Mouse (Mus musculus): ENCODE measurements around the gene Med16.

The Med16 gene

GRCm38 (mm10) chr10:79917532-79918100 lies 8.9 kb upstream of the Med16 start:
- no peak for DNase-seq (ENCODE audit: low spot score in 2 of 2)

GRCm38 (mm10) chr10:79916808-79917531 lies 8.2 kb upstream of the Med16 start, which contains the start of gene Kiss1r:
Kiss1r (plus strand) TSS chr10:79916971.
- DNase-seq (ENCODE audit: low spot score in 2 of 2) = peak; percentile 87 to 88

GRCm38 (mm10) chr10:79916081-79916480 lies 7.4 kb upstream of the Med16 start:
- DNase-seq (ENCODE audit: low spot score in 2 of 2) = no peak

GRCm38 (mm10) chr10:79914948-79915596 lies 6.3 kb upstream of the Med16 start:
- DNase-seq (ENCODE audit: low spot score in 2 of 2) = no peak

- DNase-seq (ENCODE audit: low spot score in 2 of 2) = no peak
These were observed 5.6 kb upstream of the Med16 start for GRCm38 (mm10) chr10:79914131-79914947.

GRCm38 (mm10) chr10:79912412-79912811 lies 3.7 kb upstream of the Med16 start:
- DNase-seq (ENCODE audit: low spot score in 2 of 2) = no peak

- no peak for DNase-seq (ENCODE audit: low spot score in 2 of 2)
These were observed 1.8 kb upstream of the Med16 start, which contains the start of gene Gm26602 for GRCm38 (mm10) chr10:79910556-79910955. Gm26602 (plus strand) TSS chr10:79910856.

GRCm38 (mm10) chr10:79909092-79909922 lies 584 bp upstream of the Med16 start:
- DNase-seq (ENCODE audit: low spot score in 2 of 2) = peak; percentile 61 to 72

GRCm38 (mm10) chr10:79907415-79907814 lies 1.3 kb downstream of the Med16 start:
- DNase-seq (ENCODE audit: low spot score in 2 of 2) = no peak

GRCm38 (mm10) chr10:79906712-79907111 lies 2.0 kb downstream of the Med16 start:
- DNase-seq (ENCODE audit: low spot score in 2 of 2) = no peak

GRCm38 (mm10) chr10:79900951-79901410 lies 7.7 kb downstream of the Med16 start:
- no peak for DNase-seq (ENCODE audit: low spot score in 2 of 2)

GRCm38 (mm10) chr10:79897316-79898245 lies 11.1 kb downstream of the Med16 start:
- no peak for DNase-seq (ENCODE audit: low spot score in 2 of 2)

GRCm38 (mm10) chr10:79896814-79897213 lies 11.9 kb downstream of the Med16 start:
- DNase-seq (ENCODE audit: low spot score in 2 of 2) = no peak

GRCm38 (mm10) chr10:79896306-79896705 lies 12.4 kb downstream of the Med16 start:
- DNase-seq (ENCODE audit: low spot score in 2 of 2) = no peak

GRCm38 (mm10) chr10:79892451-79893118 lies 16.1 kb downstream of the Med16 start:
- peak; percentile 49 to 68 for DNase-seq (ENCODE audit: low spot score in 2 of 2)

- no peak for DNase-seq (ENCODE audit: low spot score in 2 of 2)
These were observed 18.1 kb downstream of the Med16 start, which contains the start of gene Cfd for GRCm38 (mm10) chr10:79890670-79891069. Cfd (plus strand) TSS chr10:79890853.

GRCm38 (mm10) chr10:79889386-79889785 lies 19.3 kb downstream of the Med16 start:
- DNase-seq (ENCODE audit: low spot score in 2 of 2) = no peak

- no peak for DNase-seq (ENCODE audit: low spot score in 2 of 2)
These were observed 22.1 kb downstream of the Med16 start for GRCm38 (mm10) chr10:79886611-79887010.

- DNase-seq (ENCODE audit: low spot score in 2 of 2) = no peak
These were observed 22.7 kb downstream of the Med16 start, which contains the start of gene Elane for GRCm38 (mm10) chr10:79886054-79886453. Elane (plus strand) TSS chr10:79886247.

Data from heart, adult 9 months (tissue).